Mouse (Mus musculus) splenic B cell, adult 2 months (primary cell): ENCODE measurements around the gene G430095P16Rik.

Experiments
- DNase-seq: peaks from one replicate; pipeline ENCODE4 v3.0.0-alpha.2; 2011; ENCODE audit warnings: low read depth, low spot score
- H3K27me3 ChIP-seq: 2 replicates; pipeline ENCODE4 v1.6.1; 2012; ENCODE audit warnings: mild to moderate bottlenecking, low read length, moderate library complexity, mixed read lengths; ENCODE audit not compliant: control insufficient read depth, poor library complexity, insufficient read depth, severe bottlenecking
- H3K36me3 ChIP-seq: 2 replicates; pipeline ENCODE4 v1.6.1; 2012; ENCODE audit warnings: mild to moderate bottlenecking, low read length, moderate library complexity, mixed read lengths; ENCODE audit not compliant: control insufficient read depth, poor library complexity, insufficient read depth, severe bottlenecking

G430095P16Rik gene

GRCm38 (mm10) chr8:84725246-84725940, 2.6 kb downstream of the G430095P16Rik start:
- no peak for DNase-seq

GRCm38 (mm10) chr8:84725941-84726259, 3.1 kb downstream of the G430095P16Rik start:
- Histone ChIP-seq H3K27me3 (no peaks in the 10 kb centered on the region), H3K36me3 (no peaks in the 10 kb centered on the region)
- DNase-seq: peak; percentile 20

More at GRCm38 (mm10) chr8:84725246-84725940, 2.6 kb downstream of the G430095P16Rik start:
- Histone ChIP-seq H3K27me3 (no peaks in the 10 kb centered on the region), H3K36me3 (no peaks in the 10 kb centered on the region)

DNA sequence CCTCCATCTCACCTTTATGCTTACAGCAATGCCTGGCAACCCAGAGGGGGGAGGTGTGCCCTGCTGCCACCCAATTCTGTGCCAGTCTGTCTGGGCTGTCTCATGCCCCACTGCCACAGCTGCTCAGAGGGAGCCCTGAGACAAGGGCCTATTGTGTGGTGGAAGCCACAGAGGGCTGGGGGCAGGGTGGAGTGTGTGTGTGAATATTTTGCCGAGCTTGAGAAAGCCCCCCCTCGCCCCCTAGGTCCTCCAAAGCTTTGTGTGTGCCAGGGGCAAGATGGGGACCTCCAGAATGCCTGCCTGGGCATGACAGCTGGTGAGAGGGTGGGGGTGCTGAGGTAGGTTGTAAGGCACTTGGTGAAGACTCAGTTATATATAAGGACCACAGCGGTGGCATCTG, 5.7 kb downstream of the G430095P16Rik start:
- no peaks in the 10 kb centered on the region for H3K27me3 ChIP-seq
- H3K36me3 ChIP-seq: no peaks in the 10 kb centered on the region
- DNase-seq: no peak

DNA sequence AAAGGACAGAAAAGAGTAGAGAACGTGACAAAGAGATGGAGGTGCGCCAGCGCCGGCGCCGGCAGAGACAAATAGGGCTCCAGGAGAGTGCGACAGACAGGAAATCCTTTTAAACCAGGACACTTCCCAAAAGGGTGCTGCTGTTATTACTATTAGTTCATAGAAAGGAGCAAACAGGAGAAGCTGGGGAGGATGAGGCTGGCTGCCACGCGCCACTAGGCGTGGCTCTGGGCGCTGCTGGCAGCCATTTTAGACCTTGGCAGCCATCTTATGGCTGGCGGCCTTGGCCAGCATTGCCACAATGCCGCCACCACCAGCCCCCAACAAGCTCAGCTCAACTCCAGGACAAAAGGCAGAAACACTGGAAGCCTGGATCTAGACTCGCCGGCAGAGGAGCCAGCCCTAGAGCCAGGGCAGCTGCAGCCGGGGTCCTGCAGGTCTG, 7.1 kb downstream of the G430095P16Rik start:
- DNase-seq: no peak
- H3K27me3 ChIP-seq: no peaks in the 10 kb centered on the region
- H3K36me3 ChIP-seq: no peaks in the 10 kb centered on the region

GRCm38 (mm10) chr8:84730541-84731370, 7.9 kb downstream of the G430095P16Rik start:
- H3K27me3 ChIP-seq: no peaks in the 10 kb centered on the region
- H3K36me3 ChIP-seq: no peaks in the 10 kb centered on the region
- no peak for DNase-seq

- H3K36me3 ChIP-seq: no peaks in the 10 kb centered on the region
- no peak for DNase-seq
- no peaks in the 10 kb centered on the region for H3K27me3 ChIP-seq
Measured at GRCm38 (mm10) chr8:84731371-84732177, 8.8 kb downstream of the G430095P16Rik start.

DNA sequence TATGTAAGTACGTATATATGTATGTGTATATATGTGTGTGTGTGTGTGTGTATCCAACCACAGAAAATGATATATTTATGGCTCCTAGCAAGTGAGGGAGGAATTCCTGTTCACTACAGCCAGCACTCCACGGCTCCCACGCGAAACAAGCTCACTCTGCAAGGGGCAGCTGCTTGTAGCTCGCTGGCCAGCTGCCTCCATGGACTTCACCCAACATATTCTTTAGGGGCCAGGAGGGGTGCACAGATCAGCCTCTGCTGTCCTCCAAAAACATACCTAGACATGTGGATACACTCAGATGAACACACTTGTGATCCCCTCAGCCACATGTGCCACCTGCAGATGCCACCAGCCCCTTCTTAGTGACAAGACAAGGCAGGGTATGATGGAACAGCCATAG, 9.7 kb downstream of the G430095P16Rik start:
- Histone ChIP-seq H3K36me3 (no peaks in the 10 kb centered on the region), H3K27me3 (no peaks in the 10 kb centered on the region)
- no peak for DNase-seq

DNA sequence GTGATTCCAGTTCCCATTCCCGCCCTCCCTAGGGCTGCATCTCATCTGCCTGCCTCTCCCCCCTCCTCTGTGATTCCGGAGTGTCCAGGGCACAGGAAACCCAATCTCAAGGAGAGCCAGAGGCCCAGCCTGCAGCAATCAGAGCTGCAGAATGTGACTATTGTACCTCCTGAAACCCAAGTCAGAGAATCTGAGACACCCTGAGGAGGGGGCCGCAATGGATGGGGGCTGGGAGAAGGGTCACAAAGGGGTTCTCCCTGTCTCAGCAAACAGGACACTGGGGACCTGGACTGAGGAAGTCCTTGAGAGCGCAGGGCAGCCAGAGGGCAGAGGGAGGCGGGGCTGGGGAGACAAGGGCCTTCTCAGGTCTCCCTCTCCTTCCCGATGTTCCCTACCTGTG, 10.2 kb downstream of the G430095P16Rik start:
- H3K27me3 ChIP-seq: no peaks in the 10 kb centered on the region
- H3K36me3 ChIP-seq: no peaks in the 10 kb centered on the region
- DNase-seq: no peak

- Histone ChIP-seq H3K36me3 (no peaks in the 10 kb centered on the region), H3K27me3 (no peaks in the 10 kb centered on the region)
- no peak for DNase-seq
Measured at GRCm38 (mm10) chr8:84733959-84734358, 11.2 kb downstream of the G430095P16Rik start.

GRCm38 (mm10) chr8:84734680-84735079, 11.9 kb downstream of the G430095P16Rik start:
- H3K36me3 ChIP-seq: no peaks in the 10 kb centered on the region
- H3K27me3 ChIP-seq: no peaks in the 10 kb centered on the region

DNA sequence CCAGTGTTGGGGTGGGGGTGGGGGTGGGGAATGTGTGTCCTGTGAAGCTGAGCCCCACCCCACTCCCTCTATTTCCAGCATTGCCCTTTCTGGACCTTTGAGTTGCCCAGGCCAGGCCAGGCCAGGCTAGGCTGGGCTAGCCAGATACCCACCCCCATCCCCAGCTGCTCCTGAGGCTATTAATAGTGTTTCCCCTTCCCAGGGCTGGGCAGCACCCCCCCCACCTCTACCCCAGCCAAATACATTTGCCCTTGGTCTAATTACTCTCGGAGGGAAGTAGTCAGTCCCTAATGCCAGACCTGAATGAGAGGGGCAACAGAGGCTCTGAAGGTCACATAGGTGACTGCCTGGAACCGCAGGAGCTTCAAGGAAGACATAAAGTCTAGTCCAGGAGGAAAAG, 12.8 kb downstream of the G430095P16Rik start:
- Histone ChIP-seq H3K36me3 (no peaks in the 10 kb centered on the region), H3K27me3 (no peaks in the 10 kb centered on the region)
- no peak for DNase-seq

More at GRCm38 (mm10) chr8:84734680-84735079, 11.9 kb downstream of the G430095P16Rik start:
- DNase-seq: no peak

GRCm38 (mm10) chr8:84736521-84736920, 13.7 kb downstream of the G430095P16Rik start:
- Histone ChIP-seq H3K27me3 (no peaks in the 10 kb centered on the region), H3K36me3 (no peaks in the 10 kb centered on the region)
- DNase-seq: no peak

DNA sequence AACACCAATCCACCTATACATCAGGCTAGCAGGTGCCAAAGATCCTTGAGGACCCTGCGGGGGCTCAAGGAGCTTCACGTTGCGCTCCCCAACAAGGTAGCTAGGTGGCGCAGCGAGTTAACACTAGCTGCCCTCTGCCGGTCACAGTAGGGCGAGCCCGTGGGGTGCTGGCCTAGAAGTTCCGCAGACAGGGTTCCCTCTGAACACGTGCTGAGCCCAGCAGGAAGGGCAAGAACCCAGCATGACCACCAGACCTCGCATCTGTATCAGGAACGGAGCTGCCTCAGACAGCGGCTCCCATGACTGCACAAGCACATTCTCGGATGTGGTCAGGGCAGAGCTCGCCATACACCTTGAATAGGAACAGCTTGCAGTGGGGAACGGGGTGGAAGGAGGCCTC, 14.8 kb downstream of the G430095P16Rik start:
- Histone ChIP-seq H3K27me3 (no peaks in the 10 kb centered on the region), H3K36me3 (no peaks in the 10 kb centered on the region)
- DNase-seq: peak; percentile 90

- no peaks in the 10 kb centered on the region for H3K27me3 ChIP-seq
Measured at GRCm38 (mm10) chr8:84738266-84738665, 15.5 kb downstream of the G430095P16Rik start.

More at GRCm38 (mm10) chr8:84738266-84738665, 15.5 kb downstream of the G430095P16Rik start:
- DNase-seq: no peak
- H3K36me3 ChIP-seq: no peaks in the 10 kb centered on the region
